Mouse (Mus musculus): ENCODE results near the gene Tmbim6.

The Tmbim6 gene

GRCm38 (mm10) chr15:99449751-99450280 lies 57.1 kb downstream of the Tmbim6 start:
- no peak for DNase-seq (ENCODE audit: low read depth, low spot score)

GRCm38 (mm10) chr15:99453153-99453900 lies 60.6 kb downstream of the Tmbim6 start:
- no peak for DNase-seq (ENCODE audit: low read depth, low spot score)

GRCm38 (mm10) chr15:99454585-99455279 lies 62.0 kb downstream of the Tmbim6 start:
- no peak for DNase-seq (ENCODE audit: low read depth, low spot score)

- DNase-seq (ENCODE audit: low read depth, low spot score) = no peak
Measured at GRCm38 (mm10) chr15:99455415-99455814, 62.7 kb downstream of the Tmbim6 start.

GRCm38 (mm10) chr15:99456338-99456962 lies 63.8 kb downstream of the Tmbim6 start:
- no peak for DNase-seq (ENCODE audit: low read depth, low spot score)

DNA sequence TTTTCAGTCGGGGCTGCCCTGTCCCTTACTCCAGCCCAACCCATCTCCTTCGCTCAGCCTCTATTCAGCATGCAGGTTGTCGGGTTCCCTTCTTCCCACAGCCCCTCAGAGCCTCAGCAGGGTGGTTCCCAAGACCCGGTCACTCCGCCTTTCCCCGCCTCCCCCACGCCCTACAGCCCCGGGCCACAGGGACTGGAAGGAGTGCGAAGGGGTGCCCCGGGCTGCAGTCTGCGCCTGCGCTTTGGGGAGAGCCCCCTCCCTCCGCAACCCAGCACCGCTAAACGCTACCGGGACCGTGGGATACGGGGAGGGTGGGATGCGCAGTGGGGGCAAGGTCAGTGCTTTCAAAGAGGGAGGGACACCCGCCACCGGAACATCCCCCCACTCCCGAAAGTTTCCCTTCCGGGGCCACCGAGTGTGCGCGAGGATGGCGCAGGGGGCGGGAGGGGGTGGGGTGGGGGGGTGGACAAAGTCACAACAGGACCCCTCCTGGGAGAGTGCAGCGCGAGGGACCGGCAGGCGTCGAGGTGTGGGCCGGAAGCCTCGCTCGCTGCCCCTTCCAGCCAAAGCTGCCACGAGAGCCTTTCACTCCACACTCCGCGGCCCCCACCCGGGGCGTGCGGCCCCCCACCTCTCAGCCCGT lies 64.4 kb downstream of the Tmbim6 start:
- no peak for DNase-seq (ENCODE audit: low read depth, low spot score)

GRCm38 (mm10) chr15:99457606-99458401 lies 65.1 kb downstream of the Tmbim6 start, which contains the start of gene Nckap5l:
Gene Nckap5l (minus strand): TSS chr15:99457748.
- DNase-seq (ENCODE audit: low read depth, low spot score) = peak; percentile 73
